Mouse (Mus musculus) spleen, postnatal 14 days (tissue): ENCODE measurements around the gene Il22.
"Not testable (repeated sequence)": the region's sequence is repeated elsewhere in the genome, so short reads cannot be mapped to it uniquely, and the experiment has no call there.

Source experiments
- DNase-seq, 2 experiments: peaks; one replicate each; pipeline ENCODE4 v3.0.0; 2021 to 2022; ENCODE audit warnings: low spot score in 2 of 2

The Il22 gene

GRCm38 (mm10) chr10:118204642-118205041 is at the start of gene Il22:
TSS of gene Il22 (plus strand) at chr10:118204942.
- DNase-seq = no peak

GRCm38 (mm10) chr10:118155932-118156331 is 48.8 kb upstream of the Il22 start:
- no peak for DNase-seq

GRCm38 (mm10) chr10:118161131-118161530 is 43.6 kb upstream of the Il22 start:
- no peak for DNase-seq

GRCm38 (mm10) chr10:118169212-118169611 is 35.5 kb upstream of the Il22 start:
- no peak for DNase-seq

GRCm38 (mm10) chr10:118172416-118172815 is 32.3 kb upstream of the Il22 start:
- DNase-seq = no peak

GRCm38 (mm10) chr10:118172876-118173275 is 31.9 kb upstream of the Il22 start:
- no peak for DNase-seq

- not testable (repeated sequence) for DNase-seq
These were observed 29.2 kb upstream of the Il22 start for GRCm38 (mm10) chr10:118175542-118175941.

- no peak for DNase-seq
These were observed 26.0 kb upstream of the Il22 start for GRCm38 (mm10) chr10:118178735-118179151.

- DNase-seq = no peak
These were observed 25.5 kb upstream of the Il22 start for GRCm38 (mm10) chr10:118179265-118179664.

- DNase-seq = not testable (repeated sequence)
These were observed 9.6 kb upstream of the Il22 start for GRCm38 (mm10) chr10:118195150-118195549.

- not testable (repeated sequence) for DNase-seq
These were observed 11.1 kb downstream of the Il22 start for GRCm38 (mm10) chr10:118215719-118216393.

- DNase-seq = not testable (repeated sequence)
These were observed 22.9 kb downstream of the Il22 start for GRCm38 (mm10) chr10:118227629-118228028.

GRCm38 (mm10) chr10:118232607-118233006 is 27.9 kb downstream of the Il22 start:
- not testable (repeated sequence) for DNase-seq

- not testable (repeated sequence) for DNase-seq
These were observed 35.9 kb downstream of the Il22 start, which contains the start of gene Gm32717 for GRCm38 (mm10) chr10:118240680-118241079. TSS of gene Gm32717 (minus strand) at chr10:118240780.

- not testable (repeated sequence) for DNase-seq
These were observed 44.4 kb downstream of the Il22 start for GRCm38 (mm10) chr10:118249006-118249595.

- DNase-seq = no peak
These were observed 46.1 kb downstream of the Il22 start for GRCm38 (mm10) chr10:118250852-118251295.

- not testable (repeated sequence) for DNase-seq
These were observed 53.6 kb downstream of the Il22 start, which contains the start of gene Gm32802 for GRCm38 (mm10) chr10:118258388-118258787. TSS of gene Gm32802 (plus strand) at chr10:118258688.
